Mouse (Mus musculus): Measurements from ENCODE around the gene Fam166b.

GRCm38 (mm10) chr4:43380951-43381350, 48.0 kb downstream of the Fam166b start:
- TF ChIP-seq POLR2A (IDR thresholded peaks at IDR 0.05; ENCODE audit: control insufficient read depth, low read depth, low read length) (no peak), CTCF (IDR thresholded peaks at IDR 0.05; ENCODE audit: control insufficient read depth, insufficient read depth, insufficient replicate concordance, low read depth, low read length) (no peak)
